Mouse (Mus musculus) gastrocnemius, postnatal 4 days (tissue): ENCODE data around the gene Mn1. TPM values are rescaled to one million over a fixed set of nuclear protein-coding genes. Genes with fewer than 3 reads are reported as not detected.

Source experiments
- DNase-seq, 2 experiments: peaks; one replicate each; pipeline ENCODE4 v3.0.0; 2021 to 2022; ENCODE audit warnings: low spot score in 2 of 2, mixed read lengths in 2 of 2
- total RNA-seq, 2 experiments: library from RNA; stranded (reverse); gene quantifications; 2 replicates each; pipeline ENCODE4 v1.2.3; 2021

Mn1 gene
- total RNA-seq, 2 experiments from 2014 or later, result 24.4 to 27.4 TPM

- DNase-seq, result no peak
Observed at GRCm38 (mm10) chr5:111429726-111430125, 12.6 kb downstream of the Mn1 start.

GRCm38 (mm10) chr5:111431007-111431730, 14.0 kb downstream of the Mn1 start:
- peak in 1 of 2 experiments; percentile 34 for DNase-seq

- DNase-seq, result no peak
Observed at GRCm38 (mm10) chr5:111432842-111433241, 15.7 kb downstream of the Mn1 start.

GRCm38 (mm10) chr5:111434342-111434842, 17.2 kb downstream of the Mn1 start:
- DNase-seq, result no peak

GRCm38 (mm10) chr5:111436260-111436659, 19.1 kb downstream of the Mn1 start:
- no peak for DNase-seq

GRCm38 (mm10) chr5:111437205-111437604, 20.0 kb downstream of the Mn1 start:
- DNase-seq, result no peak

- no peak for DNase-seq
Observed at GRCm38 (mm10) chr5:111438336-111438735, 21.2 kb downstream of the Mn1 start.

GRCm38 (mm10) chr5:111438821-111439220, 21.7 kb downstream of the Mn1 start:
- DNase-seq, result no peak

- DNase-seq, result no peak
Observed at GRCm38 (mm10) chr5:111440264-111440663, 23.1 kb downstream of the Mn1 start.

GRCm38 (mm10) chr5:111442151-111442871, 25.1 kb downstream of the Mn1 start:
- no peak for DNase-seq

GRCm38 (mm10) chr5:111443636-111444035, 26.5 kb downstream of the Mn1 start:
- no peak for DNase-seq

- no peak for DNase-seq
Observed at GRCm38 (mm10) chr5:111444361-111444760, 27.2 kb downstream of the Mn1 start.

- DNase-seq, result no peak
Observed at GRCm38 (mm10) chr5:111446652-111447051, 29.5 kb downstream of the Mn1 start.

GRCm38 (mm10) chr5:111449700-111450099, 32.5 kb downstream of the Mn1 start:
- DNase-seq, result no peak

- no peak for DNase-seq
Observed at GRCm38 (mm10) chr5:111454240-111454639, 37.1 kb downstream of the Mn1 start.

- DNase-seq, result no peak
Observed at GRCm38 (mm10) chr5:111454876-111455275, 37.7 kb downstream of the Mn1 start.

- no peak for DNase-seq
Observed at GRCm38 (mm10) chr5:111458675-111459074, 41.5 kb downstream of the Mn1 start.

- peak in 1 of 2 experiments; percentile 33 for DNase-seq
Observed at GRCm38 (mm10) chr5:111465811-111466299, 48.7 kb downstream of the Mn1 start.

GRCm38 (mm10) chr5:111466429-111466828, 49.3 kb downstream of the Mn1 start:
- no peak for DNase-seq

GRCm38 (mm10) chr5:111467699-111468098, 50.5 kb downstream of the Mn1 start:
- no peak for DNase-seq

GRCm38 (mm10) chr5:111469195-111469882, 52.2 kb downstream of the Mn1 start:
- no peak for DNase-seq

- DNase-seq, result no peak
Observed at GRCm38 (mm10) chr5:111470875-111471274, 53.7 kb downstream of the Mn1 start.
